Mouse (Mus musculus) stomach, postnatal 0 days (tissue): ENCODE data around the gene Mrpl24.

Source experiments
- CTCF ChIP-seq: IDR thresholded peaks from 2 replicates; pipeline ENCODE4 v1.5.1; 2016; ENCODE audit warnings: antibody characterized with exemption, low read depth, mild to moderate bottlenecking, moderate library complexity
- EP300 ChIP-seq: optimal IDR thresholded peaks from 2 replicates; pipeline ENCODE3; 2016; ENCODE audit warnings: antibody characterized with exemption

DNA sequence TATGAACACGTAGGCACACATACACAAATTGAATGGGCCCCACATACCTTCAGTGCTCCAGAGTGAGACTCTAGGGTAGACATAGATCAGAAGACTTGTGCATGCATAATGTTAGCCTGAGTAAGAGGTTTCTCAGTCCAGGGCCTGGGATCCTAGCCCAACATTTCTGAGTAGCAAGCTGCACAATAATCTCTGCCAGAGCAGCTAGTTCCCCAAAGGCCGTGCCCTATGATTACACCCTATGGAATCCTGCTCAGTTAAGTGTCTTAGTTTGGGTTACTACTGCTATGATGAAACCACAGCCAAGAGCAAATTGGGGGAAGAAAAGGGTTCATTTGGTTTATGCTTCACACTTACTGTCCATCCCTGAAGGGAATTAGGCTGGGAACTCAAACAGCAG, 23.2 kb downstream of the Mrpl24 start:
- TF ChIP-seq CTCF (no peak), EP300 (no peak)
